Mouse (Mus musculus): ENCODE data around the gene Lrpprc. TPM values are rescaled to one million over a fixed set of nuclear protein-coding genes. Genes with fewer than 3 reads are reported as not detected.
A peak's percentile ranks its signal among the peaks of the same experiment; 100 is the strongest.

Gene Lrpprc
- total RNA-seq, 2 experiments from 2014 or later: 59.0 to 63.0 TPM

DNA sequence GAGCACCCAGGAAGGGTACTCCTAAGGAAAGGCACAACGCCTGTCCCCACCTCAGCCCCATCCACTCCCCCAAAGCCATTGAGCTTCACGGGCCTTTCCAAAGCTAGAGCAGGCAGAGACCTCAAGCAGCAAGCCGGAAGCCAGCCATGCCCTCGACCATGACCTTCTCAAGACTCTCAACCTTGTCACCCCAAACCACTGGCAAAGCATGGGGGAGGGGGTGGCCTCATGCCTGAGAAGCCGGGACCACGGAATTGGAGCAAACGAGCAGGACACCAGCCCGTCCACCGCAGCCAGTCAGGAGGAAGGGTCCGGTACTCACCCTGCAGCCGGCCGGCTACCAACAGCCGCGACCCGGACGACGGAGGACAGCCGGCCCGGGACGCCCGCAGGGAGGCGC lies 546 bp downstream of the Lrpprc start:
- Histone ChIP-seq H3K27ac (peak overlapping the region; percentile 100), H3K4me3 (peak overlapping the region; percentile 82)
- no peak for TF ChIP-seq CTCF (IDR thresholded peaks at IDR 0.05)
- peak in 1 of 2 experiments; percentile 27 for DNase-seq (ENCODE audit: extremely low spot score in 1 of 2, low spot score in 2 of 2)
- intact Hi-C loops (cut with DNase I): loop anchor here (1.0 to 2.0 kb wide), 2 partner anchors 166 to 301 kb away; partner anchors contain the start of genes Camkmt, Ppm1b and Prepl

DNA sequence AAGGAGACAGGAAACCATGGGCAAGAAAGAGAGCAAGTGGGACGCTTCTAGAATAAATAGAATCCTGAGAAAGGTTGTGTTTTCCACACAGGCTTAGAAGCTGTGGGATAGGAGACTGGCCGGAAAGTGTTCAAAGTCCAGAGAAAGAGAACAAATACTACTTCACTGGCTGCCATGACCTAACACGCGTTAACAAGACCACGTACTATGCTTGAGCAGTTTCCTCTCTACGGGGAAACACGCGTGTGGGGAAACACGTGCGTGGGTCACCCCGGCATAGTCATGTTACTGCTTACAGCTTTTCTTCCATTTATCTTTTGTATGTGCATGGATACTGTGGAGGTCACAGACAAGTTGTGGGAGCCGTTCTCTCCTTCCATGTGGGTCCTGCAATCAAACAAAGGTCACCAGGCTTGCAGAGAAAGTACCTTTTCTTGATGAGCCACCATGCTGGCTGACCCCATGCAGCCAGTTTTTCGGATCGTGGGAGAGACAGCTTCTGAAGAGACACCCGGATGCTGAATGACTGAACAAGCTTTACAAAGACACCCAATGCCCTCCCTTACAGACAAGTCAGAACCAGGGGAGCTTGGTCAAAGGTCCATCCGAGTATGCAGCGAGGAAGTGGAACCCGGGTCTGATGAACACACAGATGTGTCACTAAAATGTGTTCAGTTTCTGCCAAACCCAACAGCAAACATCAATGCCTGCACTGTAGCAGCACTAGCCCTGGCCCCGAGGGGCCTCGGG lies 2.0 kb downstream of the Lrpprc start:
- no peak overlapping the region for H3K27ac ChIP-seq
- no peak for DNase-seq (ENCODE audit: extremely low spot score in 1 of 2, low spot score in 2 of 2)
- H3K4me3 ChIP-seq: no peak overlapping the region
- TF ChIP-seq CTCF (IDR thresholded peaks at IDR 0.05): no peak
- intact Hi-C loops (cut with DNase I): no loop called here

DNA sequence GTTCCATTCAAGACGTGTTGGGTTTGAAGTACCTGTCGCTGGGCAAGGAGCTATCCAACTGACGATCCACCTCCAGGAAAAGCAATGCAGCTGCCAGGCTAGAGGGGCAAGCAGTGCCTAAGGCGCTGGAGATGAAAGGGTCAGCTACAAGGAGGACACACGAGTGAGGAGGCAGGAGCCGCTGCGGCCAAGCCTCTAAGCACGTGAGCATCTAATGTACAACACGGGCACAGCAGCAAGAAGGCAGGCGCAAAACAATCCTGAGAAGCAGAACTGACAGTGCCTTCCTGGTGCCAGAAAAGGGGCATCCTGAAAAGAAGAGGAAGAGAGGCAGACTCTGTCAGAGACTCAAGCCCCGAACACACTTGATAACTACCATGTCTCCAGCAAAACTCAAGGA lies 3.1 kb downstream of the Lrpprc start:
- TF ChIP-seq CTCF (IDR thresholded peaks at IDR 0.05): no peak
- no peak for DNase-seq (ENCODE audit: extremely low spot score in 1 of 2, low spot score in 2 of 2)
- Histone ChIP-seq H3K4me3 (no peak overlapping the region), H3K27ac (no peak overlapping the region)
- intact Hi-C loops (cut with DNase I): no loop called here

DNA sequence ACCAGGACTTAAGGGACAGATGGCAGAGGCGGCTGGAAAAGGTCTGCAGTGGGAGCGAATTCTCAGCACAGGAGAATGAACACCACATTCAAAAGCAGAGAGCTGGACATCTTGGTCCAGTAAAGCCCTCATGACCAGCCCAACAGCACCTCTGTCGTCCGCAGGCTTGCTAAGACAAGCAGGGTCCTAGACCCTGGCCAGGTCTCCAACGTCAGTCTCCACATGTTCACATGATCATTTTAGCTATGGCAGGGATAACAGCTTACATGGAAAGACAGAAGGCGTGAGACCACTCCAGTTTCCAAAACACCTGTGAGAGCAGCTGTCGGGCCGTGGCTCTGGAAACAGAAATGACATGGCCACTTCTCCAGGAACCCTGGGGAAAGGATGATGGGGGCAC lies 3.7 kb downstream of the Lrpprc start:
- H3K27ac ChIP-seq: no peak overlapping the region
- H3K4me3 ChIP-seq: no peak overlapping the region
- intact Hi-C loops (cut with DNase I): no loop called here
- DNase-seq (ENCODE audit: extremely low spot score in 1 of 2, low spot score in 2 of 2): no peak
- no peak for TF ChIP-seq CTCF (IDR thresholded peaks at IDR 0.05)

DNA sequence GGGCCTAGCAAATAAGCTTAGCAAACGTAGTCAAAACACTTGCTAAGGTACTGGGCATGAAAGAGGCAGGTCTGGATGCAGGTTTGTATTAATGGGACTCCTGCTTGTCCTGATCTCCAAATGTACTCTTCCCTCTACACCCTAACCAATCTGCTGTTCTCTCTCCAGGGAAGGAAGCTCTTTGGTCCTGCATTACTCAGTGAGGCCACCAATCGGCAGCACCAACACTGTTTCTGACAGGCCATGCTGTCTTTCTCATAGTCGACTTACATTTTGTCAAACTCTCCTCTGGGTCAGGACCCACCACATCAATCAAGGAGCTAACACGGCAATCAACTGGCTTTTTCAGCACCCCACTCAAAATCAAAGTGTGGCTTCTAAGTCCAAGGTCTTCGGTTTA lies 5.4 kb downstream of the Lrpprc start:
- Histone ChIP-seq H3K4me3 (no peak overlapping the region), H3K27ac (no peak overlapping the region)
- intact Hi-C loops (cut with DNase I): no loop called here
- TF ChIP-seq CTCF (IDR thresholded peaks at IDR 0.05): no peak
- DNase-seq (ENCODE audit: extremely low spot score in 1 of 2, low spot score in 2 of 2): no peak

DNA sequence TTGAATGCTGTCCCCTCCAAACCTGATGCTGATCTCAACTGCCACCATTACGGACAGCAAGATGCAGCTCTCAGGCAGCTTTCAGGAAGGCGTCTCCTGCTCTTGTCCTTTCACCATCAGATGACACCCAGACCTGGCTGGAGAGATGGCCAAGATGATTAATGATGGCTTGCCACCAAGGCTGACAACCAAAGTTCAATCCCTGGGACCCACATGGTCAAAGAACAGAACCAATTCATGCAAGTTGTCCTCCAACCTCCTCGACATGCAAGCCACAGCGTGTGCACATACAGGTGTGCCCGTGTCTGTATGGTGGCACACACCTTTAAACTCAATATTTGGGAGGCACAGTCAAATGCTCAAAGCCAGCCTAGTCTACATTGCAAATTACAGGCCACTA lies 7.1 kb downstream of the Lrpprc start:
- no peak for DNase-seq (ENCODE audit: extremely low spot score in 1 of 2, low spot score in 2 of 2)
- no peak overlapping the region for H3K4me3 ChIP-seq
- intact Hi-C loops (cut with DNase I): no loop called here
- H3K27ac ChIP-seq: no peak overlapping the region
- TF ChIP-seq CTCF (IDR thresholded peaks at IDR 0.05): no peak

DNA sequence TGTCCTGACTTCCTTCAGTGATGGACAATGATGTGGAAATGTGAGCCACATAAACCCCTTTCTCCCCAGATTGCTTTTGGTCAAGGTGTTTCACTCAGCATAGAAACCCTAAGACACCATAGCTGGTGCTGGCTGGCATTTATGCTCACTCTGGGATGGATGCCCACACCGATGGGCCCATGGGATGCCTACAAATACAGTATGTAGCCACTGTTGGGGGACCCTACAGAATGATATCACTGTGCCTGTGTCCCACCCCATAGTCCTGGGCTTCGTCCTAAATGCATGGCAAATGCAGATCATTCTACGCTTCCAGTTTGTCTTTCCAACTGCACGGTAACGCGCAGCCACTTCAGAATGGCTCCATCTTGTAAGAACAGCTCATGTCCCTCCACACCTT lies 10.3 kb downstream of the Lrpprc start:
- intact Hi-C loops (cut with DNase I): no loop called here
- DNase-seq (ENCODE audit: extremely low spot score in 1 of 2, low spot score in 2 of 2): no peak
- TF ChIP-seq CTCF (IDR thresholded peaks at IDR 0.05): no peak
- Histone ChIP-seq H3K27ac (no peak overlapping the region), H3K4me3 (no peak overlapping the region)

DNA sequence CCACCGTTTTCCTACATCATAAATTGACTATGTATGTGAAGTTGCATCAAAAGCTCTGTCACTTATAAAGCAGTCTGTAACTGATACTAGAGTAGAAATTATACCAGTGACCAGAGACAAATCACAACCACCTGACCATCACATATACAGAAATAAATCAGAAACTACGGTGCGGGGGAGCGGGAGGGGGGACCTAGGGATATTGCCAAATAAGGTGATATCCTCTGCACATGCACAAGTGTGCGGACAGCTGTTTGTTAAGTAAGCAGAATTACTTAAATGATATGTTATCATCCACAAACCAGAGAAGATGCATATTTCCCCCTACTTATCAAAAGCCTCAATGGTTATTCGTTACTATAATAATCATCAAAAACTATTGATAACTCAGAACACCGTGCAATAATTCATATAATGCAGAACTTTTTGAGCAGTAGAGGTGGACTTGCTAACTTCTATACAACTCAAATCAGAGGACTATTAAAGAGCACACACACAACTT lies 12.1 kb downstream of the Lrpprc start:
- intact Hi-C loops (cut with DNase I): no loop called here
- no peak for TF ChIP-seq CTCF (IDR thresholded peaks at IDR 0.05)
- Histone ChIP-seq H3K4me3 (no peak overlapping the region), H3K27ac (no peak overlapping the region)
- DNase-seq (ENCODE audit: extremely low spot score in 1 of 2, low spot score in 2 of 2): no peak

DNA sequence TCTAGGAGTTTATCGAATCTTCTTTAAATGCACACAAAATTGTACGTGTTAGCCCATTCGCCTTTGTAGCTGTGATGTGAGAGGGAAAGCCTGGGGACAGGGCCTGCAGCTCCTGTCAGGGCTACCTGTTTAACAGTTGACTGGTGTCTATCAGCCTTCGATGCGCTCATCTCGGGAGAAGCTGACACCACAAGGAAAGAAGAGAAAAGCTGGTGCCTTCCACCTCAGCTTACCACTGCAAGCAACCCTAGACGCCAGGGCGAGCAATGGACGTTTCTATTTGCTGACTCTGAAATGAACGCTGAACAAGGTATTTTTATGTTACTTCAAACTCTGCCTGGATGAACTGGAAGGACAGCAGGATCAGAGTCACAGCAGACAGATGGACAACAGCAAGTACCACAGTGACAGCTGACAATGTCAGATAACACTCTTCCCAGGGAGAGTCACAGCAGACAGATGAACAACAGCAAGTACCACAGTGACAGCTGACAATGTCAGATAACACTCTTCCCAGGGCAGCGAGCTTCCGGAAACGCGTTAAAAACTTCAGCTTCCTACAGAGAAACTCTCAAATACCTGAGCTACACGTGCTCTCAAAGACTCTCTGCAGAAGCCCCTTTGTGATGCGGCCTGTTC lies 14.1 kb downstream of the Lrpprc start:
- no peak overlapping the region for H3K27ac ChIP-seq
- TF ChIP-seq CTCF (IDR thresholded peaks at IDR 0.05): no peak
- no peak overlapping the region for H3K4me3 ChIP-seq
- intact Hi-C loops (cut with DNase I): no loop called here
- no peak for DNase-seq (ENCODE audit: extremely low spot score in 1 of 2, low spot score in 2 of 2)

DNA sequence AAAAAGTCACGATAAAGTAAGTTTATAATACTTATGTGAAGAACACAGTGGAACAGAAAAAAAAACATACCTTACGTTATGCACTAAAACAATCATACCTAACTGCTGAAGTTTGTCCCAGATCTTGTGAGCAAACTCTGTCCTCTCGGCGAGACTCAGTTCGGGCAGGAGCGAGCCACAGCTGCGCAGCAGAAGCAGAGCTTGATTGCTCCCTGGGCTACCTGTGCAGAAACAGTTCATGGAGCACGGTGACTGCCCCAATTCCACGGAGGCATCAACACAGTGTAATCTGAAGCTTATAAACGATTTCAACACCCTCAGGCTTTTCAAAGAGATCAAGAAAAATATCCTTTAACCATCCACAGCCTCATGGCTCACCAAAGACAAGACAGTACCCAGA lies 15.3 kb downstream of the Lrpprc start:
- Histone ChIP-seq H3K4me3 (no peak overlapping the region), H3K27ac (no peak overlapping the region)
- no peak for TF ChIP-seq CTCF (IDR thresholded peaks at IDR 0.05)
- intact Hi-C loops (cut with DNase I): no loop called here
- DNase-seq (ENCODE audit: extremely low spot score in 1 of 2, low spot score in 2 of 2): no peak

DNA sequence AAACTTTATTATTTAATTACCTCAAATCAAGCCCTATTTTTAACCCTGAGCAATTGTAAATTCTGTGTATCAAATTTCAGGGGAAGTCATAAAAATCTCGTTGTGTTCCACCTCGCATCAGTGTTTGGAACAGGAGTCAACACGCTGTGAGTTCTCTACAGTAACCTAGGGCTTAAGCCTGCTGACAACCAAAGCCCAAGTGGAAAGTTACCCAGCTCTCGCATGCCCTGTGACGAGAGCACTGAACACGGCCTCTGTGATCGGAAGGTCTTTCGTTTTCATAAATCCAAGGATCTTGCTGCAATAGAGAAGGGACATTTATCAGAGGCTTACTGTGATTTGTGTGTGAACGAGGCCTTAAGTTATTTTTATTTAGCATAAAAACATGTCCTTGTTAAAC lies 18.7 kb downstream of the Lrpprc start:
- DNase-seq (ENCODE audit: extremely low spot score in 1 of 2, low spot score in 2 of 2): no peak
- H3K4me3 ChIP-seq: no peak overlapping the region
- H3K27ac ChIP-seq: no peak overlapping the region
- no peak for TF ChIP-seq CTCF (IDR thresholded peaks at IDR 0.05)
- intact Hi-C loops (cut with DNase I): no loop called here

DNA sequence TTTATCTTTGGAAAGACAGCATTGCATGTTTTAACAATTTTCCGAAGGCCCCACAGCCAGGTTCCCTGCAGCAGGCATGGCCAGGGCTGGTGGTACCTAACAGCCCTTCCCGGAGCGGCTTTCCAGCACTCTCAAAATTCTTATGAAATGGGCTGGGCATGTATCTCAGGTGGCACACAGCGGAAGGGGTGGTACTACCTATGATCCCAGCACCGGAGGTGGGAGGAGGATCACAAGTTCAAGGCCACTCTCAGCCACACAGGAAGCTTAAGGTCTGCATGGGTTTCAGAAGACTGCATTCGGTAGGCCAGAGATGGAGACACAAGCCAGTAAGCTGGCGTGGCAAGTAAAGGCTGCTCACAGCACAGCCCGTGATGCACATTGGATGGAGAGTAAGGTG lies 31.6 kb downstream of the Lrpprc start:
- intact Hi-C loops (cut with DNase I): no loop called here
- no peak overlapping the region for H3K4me3 ChIP-seq
- no peak for DNase-seq (ENCODE audit: extremely low spot score in 1 of 2, low spot score in 2 of 2)
- TF ChIP-seq CTCF (IDR thresholded peaks at IDR 0.05): no peak
- H3K27ac ChIP-seq: no peak overlapping the region

DNA sequence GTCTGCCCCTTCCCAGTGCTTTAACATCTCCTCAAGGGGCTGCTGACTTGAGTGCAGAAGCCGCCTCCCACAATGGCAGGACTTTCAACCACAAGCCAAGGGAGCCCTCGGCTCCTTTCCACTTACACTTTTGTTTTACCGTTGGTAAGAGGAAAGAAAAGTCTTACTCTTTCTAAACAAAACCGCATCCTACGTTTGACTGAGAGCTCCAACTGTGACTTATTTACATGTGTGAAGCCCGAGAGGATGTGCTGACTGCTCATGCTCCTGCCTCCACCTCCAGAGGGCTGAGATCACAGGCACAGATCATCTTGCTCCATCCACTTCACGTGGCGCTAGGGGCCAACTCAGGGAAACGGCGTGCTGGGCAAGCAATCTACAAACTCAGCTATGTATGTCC lies 32.2 kb downstream of the Lrpprc start:
- intact Hi-C loops (cut with DNase I): no loop called here
- Histone ChIP-seq H3K27ac (no peak overlapping the region), H3K4me3 (no peak overlapping the region)
- TF ChIP-seq CTCF (IDR thresholded peaks at IDR 0.05): no peak; the same call in 1 of the 2 replicates
- DNase-seq (ENCODE audit: extremely low spot score in 1 of 2, low spot score in 2 of 2): no peak
